Mouse (Mus musculus): ENCODE results near the gene Olfr1120. TPM values are rescaled to one million over a fixed set of nuclear protein-coding genes. Genes with fewer than 3 reads are reported as not detected.
"Not testable (repeated sequence)": the region's sequence is repeated elsewhere in the genome, so short reads cannot be mapped to it uniquely, and the experiment has no call there.

The Olfr1120 gene
- not detected in 2 replicates for total RNA-seq (2014; rRNA removed)
- not detected in 2 replicates for polyA plus RNA-seq (2015; fragmentation: Nextera tagmentation; extraction: Ambion mirVana)

- no peaks in the 10 kb centered on the region for H3K4me1 ChIP-seq (ENCODE audit: insufficient read depth, low read length)
- H3K27ac ChIP-seq (ENCODE audit: low read depth, low read length): no peak within 1 kb of the TSS
- 61% methylated on average over 2 of the region's 2 CpGs for WGBS
Observed at GRCm38 (mm10) chr2:87354515-87354914, at the start of gene Olfr1120. Olfr1120 (plus strand) TSS chr2:87354815.

GRCm38 (mm10) chr2:87307281-87307680 is 47.3 kb upstream of the Olfr1120 start, which contains the start of gene Olfr1118:
Olfr1118 (plus strand) TSS chr2:87307581.
- Histone ChIP-seq H3K4me3 (ENCODE audit: low read depth, low read length) (no peak within 1 kb of the TSS), H3K27me3 (ENCODE audit: insufficient read depth, low read length) (no peaks in the 10 kb centered on the region), H3K27ac (ENCODE audit: low read depth, low read length) (no peak within 1 kb of the TSS), H3K4me2 (ENCODE audit: low read depth, low read length, poor library complexity, severe bottlenecking) (no peak within 1 kb of the TSS), H3K9ac (replicated peaks; ENCODE audit: low read length, poor library complexity, severe bottlenecking) (no peak within 1 kb of the TSS), H3K36me3 (ENCODE audit: insufficient read depth, low read length) (no peaks in the 10 kb centered on the region), H3K4me1 (ENCODE audit: insufficient read depth, low read length) (no peaks in the 10 kb centered on the region), H3K9me3 (ENCODE audit: low read length) (no peaks in the 10 kb centered on the region)
- no peak for TF ChIP-seq CTCF (IDR thresholded peaks at IDR 0.05)
- no peak for ATAC-seq (ENCODE audit: low FRiP score)
- WGBS: 63% methylated on average over 1 of the region's 1 CpGs
- no peak for DNase-seq (ENCODE audit: low spot score)

More at GRCm38 (mm10) chr2:87354515-87354914, at the start of gene Olfr1120:
- H3K9me3 ChIP-seq (ENCODE audit: low read length): no peaks in the 10 kb centered on the region
- H3K4me2 ChIP-seq (ENCODE audit: low read depth, low read length, poor library complexity, severe bottlenecking): no peak within 1 kb of the TSS
- DNase-seq (ENCODE audit: low spot score) (no peak), ATAC-seq (ENCODE audit: low FRiP score) (no peak)
- no peaks in the 10 kb centered on the region for H3K36me3 ChIP-seq (ENCODE audit: insufficient read depth, low read length)
- no peak for TF ChIP-seq CTCF (IDR thresholded peaks at IDR 0.05)
- no peaks in the 10 kb centered on the region for H3K27me3 ChIP-seq (ENCODE audit: insufficient read depth, low read length)
- H3K9ac ChIP-seq (replicated peaks; ENCODE audit: low read length, poor library complexity, severe bottlenecking): no peak within 1 kb of the TSS
- H3K4me3 ChIP-seq (ENCODE audit: low read depth, low read length): no peak within 1 kb of the TSS

GRCm38 (mm10) chr2:87360121-87360520 is 5.5 kb downstream of the Olfr1120 start:
- ATAC-seq (ENCODE audit: low FRiP score); H3K9me3 ChIP-seq (ENCODE audit: low read length); H3K27me3 ChIP-seq (ENCODE audit: insufficient read depth, low read length); H3K4me1 ChIP-seq (ENCODE audit: insufficient read depth, low read length); H3K27ac ChIP-seq (ENCODE audit: low read depth, low read length); H3K4me3 ChIP-seq (ENCODE audit: low read depth, low read length); DNase-seq (ENCODE audit: low spot score); H3K4me2 ChIP-seq (ENCODE audit: low read depth, low read length, poor library complexity, severe bottlenecking); H3K9ac ChIP-seq (replicated peaks; ENCODE audit: low read length, poor library complexity, severe bottlenecking); H3K36me3 ChIP-seq (ENCODE audit: insufficient read depth, low read length): not testable (repeated sequence)
- 95% methylated on average over 2 of the region's 2 CpGs for WGBS

- ATAC-seq (ENCODE audit: low FRiP score) (no peak), DNase-seq (ENCODE audit: low spot score) (no peak)
- H3K27me3 ChIP-seq (ENCODE audit: insufficient read depth, low read length): no peaks in the 10 kb centered on the region
- H3K9ac ChIP-seq (replicated peaks; ENCODE audit: low read length, poor library complexity, severe bottlenecking): no peak within 1 kb of the TSS
- H3K9me3 ChIP-seq (ENCODE audit: low read length): no peaks in the 10 kb centered on the region
- no peak within 1 kb of the TSS for H3K4me3 ChIP-seq (ENCODE audit: low read depth, low read length)
- H3K4me1 ChIP-seq (ENCODE audit: insufficient read depth, low read length): no peaks in the 10 kb centered on the region
- H3K27ac ChIP-seq (ENCODE audit: low read depth, low read length): no peak within 1 kb of the TSS
- TF ChIP-seq CTCF (IDR thresholded peaks at IDR 0.05): no peak
- 20% methylated on average over 1 of the region's 1 CpGs for WGBS
- H3K4me2 ChIP-seq (ENCODE audit: low read depth, low read length, poor library complexity, severe bottlenecking): no peak within 1 kb of the TSS
- H3K36me3 ChIP-seq (ENCODE audit: insufficient read depth, low read length): no peaks in the 10 kb centered on the region
Observed at GRCm38 (mm10) chr2:87369595-87369994, 15.0 kb downstream of the Olfr1120 start, which contains the start of gene Olfr1121. Olfr1121 (plus strand) TSS chr2:87369895.

- Histone ChIP-seq H3K9me3 (ENCODE audit: low read length) (no peaks in the 10 kb centered on the region), H3K4me2 (ENCODE audit: low read depth, low read length, poor library complexity, severe bottlenecking) (no peak overlapping the region), H3K9ac (replicated peaks; ENCODE audit: low read length, poor library complexity, severe bottlenecking) (no peak overlapping the region), H3K4me1 (ENCODE audit: insufficient read depth, low read length) (no peaks in the 10 kb centered on the region), H3K27ac (ENCODE audit: low read depth, low read length) (no peak overlapping the region), H3K27me3 (ENCODE audit: insufficient read depth, low read length) (no peaks in the 10 kb centered on the region), H3K36me3 (ENCODE audit: insufficient read depth, low read length) (no peaks in the 10 kb centered on the region), H3K4me3 (ENCODE audit: low read depth, low read length) (no peak overlapping the region)
- 96% methylated on average over 4 of the region's 4 CpGs for WGBS
- TF ChIP-seq CTCF (IDR thresholded peaks at IDR 0.05): no peak
- DNase-seq (ENCODE audit: low spot score): peak; percentile 62
- ATAC-seq (ENCODE audit: low FRiP score): peak; percentile 38; the same call in 1 of the 2 replicates
Observed at GRCm38 (mm10) chr2:87371726-87372125, 17.1 kb downstream of the Olfr1120 start.

- WGBS: 86% methylated on average over 2 of the region's 2 CpGs
- ATAC-seq (ENCODE audit: low FRiP score) (no peak), DNase-seq (ENCODE audit: low spot score) (no peak)
- Histone ChIP-seq H3K27ac (ENCODE audit: low read depth, low read length) (no peak overlapping the region), H3K9ac (replicated peaks; ENCODE audit: low read length, poor library complexity, severe bottlenecking) (no peak overlapping the region), H3K9me3 (ENCODE audit: low read length) (no peaks in the 10 kb centered on the region), H3K4me3 (ENCODE audit: low read depth, low read length) (no peak overlapping the region), H3K4me2 (ENCODE audit: low read depth, low read length, poor library complexity, severe bottlenecking) (no peak overlapping the region), H3K36me3 (ENCODE audit: insufficient read depth, low read length) (no peaks in the 10 kb centered on the region), H3K27me3 (ENCODE audit: insufficient read depth, low read length) (no peaks in the 10 kb centered on the region), H3K4me1 (ENCODE audit: insufficient read depth, low read length) (no peaks in the 10 kb centered on the region)
- no peak for TF ChIP-seq CTCF (IDR thresholded peaks at IDR 0.05)
Observed at GRCm38 (mm10) chr2:87383935-87384334, 29.3 kb downstream of the Olfr1120 start.

Measured in midbrain, postnatal 0 days (tissue).